Mouse (Mus musculus): ENCODE data around the gene Upk2.
"Not testable (repeated sequence)": the region's sequence is repeated elsewhere in the genome, so short reads cannot be mapped to it uniquely, and the experiment has no call there.

Gene Upk2

GRCm38 (mm10) chr9:44473184-44473583, 18.4 kb upstream of the Upk2 start:
- DNase-seq (ENCODE audit: inconsistent age in 2 of 2, low spot score in 1 of 2): no peak

DNA sequence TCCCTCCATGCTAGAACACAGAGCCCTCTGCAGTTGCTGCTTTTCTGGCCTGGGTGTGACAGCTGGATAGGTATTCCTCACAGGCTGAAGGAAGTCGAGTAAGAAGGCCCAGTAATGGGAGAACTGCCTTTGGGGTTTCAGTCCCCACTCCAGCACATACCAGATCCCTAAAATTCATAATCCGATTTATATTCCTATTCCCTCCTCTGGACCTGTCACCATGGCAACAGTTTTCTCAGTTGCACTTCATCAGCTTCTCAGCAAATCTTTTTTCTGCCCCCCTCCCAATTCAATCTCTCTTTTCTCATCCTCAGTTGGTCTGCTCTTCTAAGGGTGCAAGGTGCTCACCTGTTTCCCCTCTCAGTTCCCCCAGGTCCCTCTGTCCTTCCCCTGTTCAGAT, 14.0 kb upstream of the Upk2 start:
- DNase-seq (ENCODE audit: inconsistent age in 2 of 2, low spot score in 1 of 2): no peak

GRCm38 (mm10) chr9:44468224-44468623, 13.4 kb upstream of the Upk2 start:
- DNase-seq (ENCODE audit: inconsistent age in 2 of 2, low spot score in 1 of 2): no peak

GRCm38 (mm10) chr9:44461950-44462349, 7.2 kb upstream of the Upk2 start:
- DNase-seq (ENCODE audit: inconsistent age in 2 of 2, low spot score in 1 of 2): no peak

DNA sequence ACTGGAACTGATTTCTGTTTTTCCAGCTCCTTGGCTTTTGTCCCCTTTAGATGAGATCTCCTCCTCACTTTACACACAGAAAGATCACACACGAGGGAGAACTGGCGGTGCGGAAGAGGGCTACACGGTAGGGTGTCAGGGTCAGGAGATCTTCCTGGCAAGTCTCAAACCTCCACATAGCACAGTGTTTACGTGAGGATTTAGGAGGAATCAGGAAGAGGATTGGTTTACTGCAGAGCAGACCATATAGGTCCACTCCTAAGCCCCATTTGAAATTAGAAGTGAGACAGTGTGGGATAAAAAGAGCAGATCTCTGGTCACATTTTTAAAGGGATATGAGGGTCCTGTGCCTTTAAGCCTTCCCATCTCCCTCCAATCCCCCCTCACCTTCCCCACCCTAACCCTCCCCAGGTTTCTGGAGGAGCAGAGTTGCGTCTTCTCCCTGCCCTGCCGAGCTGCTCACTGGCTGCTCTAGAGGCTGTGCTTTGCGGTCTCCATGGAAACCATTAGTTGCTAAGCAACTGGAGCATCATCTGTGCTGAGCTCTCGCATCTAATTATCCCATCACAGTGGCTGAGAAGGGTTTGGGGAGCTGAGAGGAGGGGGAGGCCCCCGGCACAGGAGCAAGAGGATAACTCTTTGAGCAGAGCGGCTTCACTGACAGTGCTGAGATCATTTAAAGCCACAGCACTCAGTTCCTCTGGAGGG, 2.4 kb upstream of the Upk2 start:
- peak in 1 of 2 experiments; percentile 38 for DNase-seq (ENCODE audit: inconsistent age in 2 of 2, low spot score in 1 of 2)

DNA sequence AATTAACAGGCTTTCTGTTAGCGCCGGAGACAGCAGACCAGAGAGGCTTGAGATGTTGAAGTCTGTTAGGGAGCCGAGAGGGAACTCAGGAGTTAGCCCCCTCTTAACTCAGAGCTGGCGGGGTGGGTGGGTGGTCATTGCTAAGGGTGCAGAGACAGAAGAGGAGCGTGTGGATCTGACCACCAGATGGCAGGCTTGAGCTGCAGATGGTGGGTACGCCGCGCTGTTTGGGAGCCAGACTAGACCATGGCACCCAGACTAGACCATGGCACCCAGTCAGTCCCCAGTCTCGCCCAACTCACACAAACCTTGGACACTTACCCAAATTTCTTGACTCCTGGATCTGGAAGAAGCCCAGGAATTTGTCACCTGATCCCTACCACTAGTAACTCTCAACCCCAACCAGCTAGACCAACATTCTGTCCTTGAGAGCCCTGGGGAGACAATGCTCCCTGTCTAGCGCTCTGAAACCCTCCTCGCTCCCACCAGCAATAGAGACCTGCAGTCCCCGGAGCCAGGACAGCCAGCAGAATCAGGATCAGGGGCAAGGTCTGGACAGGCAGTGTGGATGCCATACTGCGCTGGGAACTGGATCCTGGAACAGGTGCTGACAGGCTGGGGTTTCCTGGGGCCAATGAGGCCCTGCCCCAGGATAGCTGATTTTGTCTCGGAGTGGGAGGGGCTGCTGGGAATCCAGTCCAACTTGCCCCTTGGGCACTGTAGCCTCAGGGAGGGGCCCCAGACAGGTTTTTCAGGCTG, 465 bp downstream of the Upk2 start:
- peak; percentile 79 to 93 for DNase-seq (ENCODE audit: inconsistent age in 2 of 2, low spot score in 1 of 2)

GRCm38 (mm10) chr9:44450387-44450786, 4.4 kb downstream of the Upk2 start:
- DNase-seq (ENCODE audit: inconsistent age in 2 of 2, low spot score in 1 of 2): peak in 1 of 2 experiments; percentile 45

GRCm38 (mm10) chr9:44444402-44445025, 10.3 kb downstream of the Upk2 start:
- not testable (repeated sequence) for DNase-seq (ENCODE audit: inconsistent age in 2 of 2, low spot score in 1 of 2)

GRCm38 (mm10) chr9:44440961-44441360, 13.8 kb downstream of the Upk2 start, which contains the start of gene Foxr1:
TSS of gene Foxr1 (minus strand) at chr9:44441136.
- no peak for DNase-seq (ENCODE audit: inconsistent age in 2 of 2, low spot score in 1 of 2)

GRCm38 (mm10) chr9:44435747-44436146, 19.0 kb downstream of the Upk2 start:
- DNase-seq (ENCODE audit: inconsistent age in 2 of 2, low spot score in 1 of 2): no peak

DNA sequence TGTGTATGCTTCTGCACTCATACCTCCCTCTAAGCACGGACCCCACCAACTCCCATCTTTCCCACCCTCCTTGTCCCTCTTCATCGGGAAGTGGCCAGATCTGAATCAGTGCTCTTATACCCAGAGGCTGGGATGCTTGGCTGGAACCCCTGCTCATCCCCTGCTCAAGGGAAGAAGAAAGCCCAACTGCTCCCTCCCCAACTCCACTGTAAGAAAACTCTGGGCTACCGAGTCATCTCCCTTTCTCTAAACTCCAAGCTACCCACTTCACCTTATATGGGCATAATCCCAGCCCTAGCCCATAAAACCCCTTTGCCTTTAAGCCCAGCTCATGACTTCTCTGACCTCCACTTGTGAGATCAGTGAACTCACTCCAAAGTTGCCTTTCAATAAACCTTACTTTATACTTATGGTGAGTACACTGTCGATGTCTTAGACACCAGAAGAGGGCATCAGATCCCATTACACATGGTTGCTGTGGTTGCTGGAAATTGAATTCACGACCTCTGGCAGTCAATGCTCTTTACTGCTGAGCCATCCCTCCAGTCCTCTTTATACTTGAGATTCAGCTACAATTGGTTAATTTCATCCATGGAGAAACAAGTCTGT, 22.1 kb downstream of the Upk2 start:
- no peak for DNase-seq (ENCODE audit: inconsistent age in 2 of 2, low spot score in 1 of 2)

- no peak for DNase-seq (ENCODE audit: inconsistent age in 2 of 2, low spot score in 1 of 2)
Observed at GRCm38 (mm10) chr9:44423576-44423975, 31.2 kb downstream of the Upk2 start.

DNA sequence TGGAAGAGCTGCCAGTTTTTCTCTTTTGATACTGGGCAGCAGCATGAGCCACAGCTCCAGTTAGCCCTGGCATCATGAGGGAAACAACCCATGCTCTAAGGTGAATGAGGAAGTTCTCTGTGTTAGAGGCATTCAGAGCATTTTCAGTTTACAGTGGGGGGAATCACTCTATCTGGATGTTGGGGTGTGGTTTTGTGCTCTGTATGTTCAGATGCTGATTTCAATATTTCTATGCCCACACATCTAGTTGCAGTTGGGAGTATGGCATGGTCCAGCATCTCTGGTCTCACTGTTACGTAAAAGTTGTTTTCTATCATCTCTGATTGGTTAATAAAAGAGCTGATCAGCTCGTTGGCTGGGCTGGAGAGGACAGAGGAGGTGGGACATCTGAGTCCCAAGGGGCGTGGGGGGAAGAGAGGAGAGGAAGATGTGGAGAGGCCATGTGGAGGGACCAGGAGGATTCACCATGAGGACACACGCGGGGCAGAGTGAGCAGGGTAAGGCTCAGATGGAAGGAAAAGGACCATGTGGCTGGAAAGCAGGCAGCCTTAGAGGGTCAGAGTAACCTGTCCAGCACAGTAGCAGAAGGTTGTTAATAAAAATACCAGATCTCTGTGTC, 34.4 kb downstream of the Upk2 start:
- no peak for DNase-seq (ENCODE audit: inconsistent age in 2 of 2, low spot score in 1 of 2)

DNA sequence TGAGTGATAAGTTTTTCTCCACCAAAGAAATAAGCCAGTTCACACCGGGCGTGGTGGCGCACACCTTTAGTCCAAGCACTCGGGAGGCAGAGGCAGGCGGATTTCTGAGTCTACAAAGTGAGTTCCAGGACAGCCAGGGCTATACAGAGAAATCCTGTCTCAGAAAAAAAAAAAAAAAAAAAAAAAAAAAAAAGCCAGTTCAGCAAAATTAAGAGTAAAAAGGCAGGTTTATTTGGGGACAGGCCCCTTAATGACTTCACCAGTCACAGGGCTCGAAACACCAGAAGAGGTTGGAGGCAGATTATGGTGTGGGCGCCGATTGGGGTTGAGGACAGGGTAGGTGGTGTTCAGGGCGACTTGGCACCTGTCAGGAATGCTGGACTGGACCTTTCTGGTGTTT, 35.0 kb downstream of the Upk2 start:
- DNase-seq (ENCODE audit: inconsistent age in 2 of 2, low spot score in 1 of 2): not testable (repeated sequence)

DNA sequence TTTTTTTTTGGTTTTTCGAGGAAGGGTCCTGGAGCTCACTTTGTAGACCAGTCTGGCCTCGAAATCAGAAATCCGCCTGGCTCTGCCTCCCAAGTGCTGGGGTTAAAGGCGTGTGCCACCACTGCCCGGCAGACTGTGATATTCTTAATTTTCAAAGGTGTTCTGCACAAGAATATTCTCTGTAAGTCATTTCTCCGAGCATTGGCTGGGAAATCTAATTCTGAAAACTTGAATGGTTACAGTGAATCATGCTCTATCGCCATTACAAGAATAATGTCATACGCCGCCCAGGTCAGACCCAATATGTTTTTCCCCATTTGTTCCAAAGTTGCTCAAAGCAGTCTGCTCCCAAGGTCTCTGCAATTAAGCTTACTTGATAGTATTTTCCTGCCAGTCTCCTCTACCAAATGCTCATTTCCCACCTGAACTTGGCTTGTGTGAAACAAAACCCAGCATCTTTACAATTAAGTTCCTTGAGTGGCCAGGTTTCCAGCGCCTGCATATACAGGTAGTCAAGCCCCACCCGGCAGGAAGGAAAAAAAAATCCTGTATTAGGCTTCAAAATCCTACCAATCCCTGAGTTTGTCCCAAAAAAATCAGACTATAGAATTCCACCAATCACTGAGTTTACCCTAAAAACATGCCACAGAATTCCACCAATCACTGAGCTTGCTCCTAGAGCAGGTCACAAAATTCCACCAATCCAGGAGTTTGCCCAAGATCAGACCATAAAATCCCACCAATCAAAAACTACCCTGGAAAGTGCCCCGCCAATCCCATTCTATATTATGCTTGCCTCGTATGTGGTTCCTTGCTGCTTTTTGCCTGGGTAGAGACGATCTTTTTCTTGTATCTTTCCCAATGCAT, 36.0 kb downstream of the Upk2 start, which contains the start of gene Ccdc84:
Gene Ccdc84 (minus strand): TSS at position 51 of the 867 bp plus-strand sequence.
- no peak for DNase-seq (ENCODE audit: inconsistent age in 2 of 2, low spot score in 1 of 2)

GRCm38 (mm10) chr9:44417892-44418363, 36.8 kb downstream of the Upk2 start:
- DNase-seq (ENCODE audit: inconsistent age in 2 of 2, low spot score in 1 of 2): peak; percentile 96 to 99

DNA sequence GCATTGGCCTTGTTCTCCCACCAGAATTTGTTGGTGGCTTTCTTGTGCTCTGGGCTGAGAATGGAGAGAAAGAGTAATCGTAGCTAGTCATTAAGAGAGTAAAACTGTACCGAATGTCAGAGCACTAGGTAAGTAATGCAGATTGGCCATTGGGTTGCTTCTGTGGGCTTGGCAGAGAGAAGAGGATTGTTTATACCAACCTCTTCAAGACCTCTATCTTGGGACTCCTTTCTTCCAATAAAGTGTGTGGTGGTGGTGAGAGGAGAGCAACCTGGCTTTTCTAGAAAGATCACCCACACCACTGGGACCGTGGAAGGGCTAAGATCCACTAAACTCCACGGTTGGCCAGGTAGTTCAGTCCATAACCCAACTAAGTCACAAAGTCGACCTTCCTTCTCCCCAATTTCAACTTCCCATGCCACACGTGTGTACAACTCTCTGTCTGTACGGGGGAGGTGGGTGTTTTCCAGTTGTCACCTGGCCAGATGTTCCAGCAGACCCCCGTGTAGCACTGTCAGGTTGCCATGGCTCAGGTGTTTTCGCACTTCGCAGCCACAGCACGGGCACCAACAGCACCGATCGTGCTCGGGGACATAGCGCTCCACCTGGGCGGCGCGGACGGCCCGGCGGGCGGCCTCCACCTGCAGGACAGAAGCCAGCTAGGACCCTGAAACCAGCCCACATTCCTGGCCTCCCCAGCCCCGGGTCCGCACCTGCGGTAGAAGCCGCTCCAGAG, 37.5 kb downstream of the Upk2 start:
- no peak for DNase-seq (ENCODE audit: inconsistent age in 2 of 2, low spot score in 1 of 2)

DNA sequence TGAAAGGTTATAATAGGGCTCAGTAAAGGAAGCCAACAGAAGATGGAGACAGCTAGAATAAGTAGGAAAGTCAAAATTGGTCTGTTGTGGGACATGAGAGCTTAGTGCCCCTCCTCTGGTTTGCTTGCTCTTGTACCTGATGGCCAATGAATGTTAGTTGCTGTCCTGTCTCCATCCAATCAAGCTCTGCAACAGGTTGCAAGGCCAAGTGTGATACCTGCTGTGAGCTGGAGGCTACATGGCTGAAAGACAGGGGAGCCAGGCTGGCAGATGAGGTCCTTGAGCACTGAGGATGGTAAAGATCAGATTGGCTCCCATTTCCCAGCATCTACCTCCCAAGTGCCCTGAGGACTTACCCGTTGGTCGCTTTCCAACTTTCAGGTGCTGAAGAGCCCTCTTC, 42.0 kb downstream of the Upk2 start:
- DNase-seq (ENCODE audit: inconsistent age in 2 of 2, low spot score in 1 of 2): no peak

GRCm38 (mm10) chr9:44412306-44412705, 42.5 kb downstream of the Upk2 start:
- DNase-seq (ENCODE audit: inconsistent age in 2 of 2, low spot score in 1 of 2): peak in 1 of 2 experiments; percentile 34

Data from adrenal gland, adult (tissue).